Mouse (Mus musculus): ENCODE measurements around the gene Syt12.
A peak's percentile ranks its signal among the peaks of the same experiment; 100 is the strongest.

Gene Syt12

GRCm38 (mm10) chr19:4446661-4447420 is 30.4 kb downstream of the Syt12 start:
- DNase-seq (ENCODE audit: low spot score) = no peak

GRCm38 (mm10) chr19:4442408-4442807 is 34.8 kb downstream of the Syt12 start:
- DNase-seq (ENCODE audit: low spot score) = peak; percentile 56

- no peak for DNase-seq (ENCODE audit: low spot score)
Measured at GRCm38 (mm10) chr19:4441621-4442161, 35.6 kb downstream of the Syt12 start.

GRCm38 (mm10) chr19:4441090-4441591 is 36.1 kb downstream of the Syt12 start:
- DNase-seq (ENCODE audit: low spot score) = peak; percentile 57

GRCm38 (mm10) chr19:4440222-4440621 is 37.0 kb downstream of the Syt12 start:
- no peak for DNase-seq (ENCODE audit: low spot score)

GRCm38 (mm10) chr19:4439161-4439801 is 38.0 kb downstream of the Syt12 start, which contains the start of gene Rhod:
Gene Rhod (minus strand): TSS chr19:4439432.
- DNase-seq (ENCODE audit: low spot score) = no peak

- no peak for DNase-seq (ENCODE audit: low spot score)
Measured at GRCm38 (mm10) chr19:4438791-4439160, 38.5 kb downstream of the Syt12 start.

- no peak for DNase-seq (ENCODE audit: low spot score)
Measured at GRCm38 (mm10) chr19:4437886-4438285, 39.4 kb downstream of the Syt12 start.

GRCm38 (mm10) chr19:4436254-4436653 is 41.0 kb downstream of the Syt12 start:
- DNase-seq (ENCODE audit: low spot score) = no peak

GRCm38 (mm10) chr19:4434999-4435398 is 42.2 kb downstream of the Syt12 start:
- no peak for DNase-seq (ENCODE audit: low spot score)

- DNase-seq (ENCODE audit: low spot score) = no peak
Measured at GRCm38 (mm10) chr19:4433756-4434155, 43.5 kb downstream of the Syt12 start.

- no peak for DNase-seq (ENCODE audit: low spot score)
Measured at GRCm38 (mm10) chr19:4430091-4430620, 47.1 kb downstream of the Syt12 start.

GRCm38 (mm10) chr19:4425610-4426366 is 51.5 kb downstream of the Syt12 start:
- peak; percentile 40 for DNase-seq (ENCODE audit: low spot score)

GRCm38 (mm10) chr19:4423021-4423420 is 54.2 kb downstream of the Syt12 start:
- DNase-seq (ENCODE audit: low spot score) = no peak

- no peak for DNase-seq (ENCODE audit: low spot score)
Measured at GRCm38 (mm10) chr19:4422581-4422980, 54.7 kb downstream of the Syt12 start.

GRCm38 (mm10) chr19:4420153-4420910 is 56.9 kb downstream of the Syt12 start:
- DNase-seq (ENCODE audit: low spot score) = no peak

- no peak for DNase-seq (ENCODE audit: low spot score)
Measured at GRCm38 (mm10) chr19:4419711-4420110, 57.5 kb downstream of the Syt12 start.

- no peak for DNase-seq (ENCODE audit: low spot score)
Measured at GRCm38 (mm10) chr19:4417713-4418112, 59.5 kb downstream of the Syt12 start.

- peak; percentile 57 for DNase-seq (ENCODE audit: low spot score)
Measured at GRCm38 (mm10) chr19:4417183-4417582, 60.1 kb downstream of the Syt12 start.

GRCm38 (mm10) chr19:4414631-4415030 is 62.6 kb downstream of the Syt12 start:
- DNase-seq (ENCODE audit: low spot score) = no peak

GRCm38 (mm10) chr19:4409062-4409461 is 68.2 kb downstream of the Syt12 start:
- DNase-seq (ENCODE audit: low spot score) = no peak

Data from c-Kit-positive CD71-positive TER-119-positive erythroid progenitor cells, embryonic 14.5 days (primary cell).